Mouse (Mus musculus) mouse embryonic stem cell (cell line): Measurements from ENCODE around the gene Slc2a3.

Experiments
- in situ Hi-C, 2 experiments: fragments of 300-500 bp; cut with MboI; formaldehyde crosslinking; loops; 1 replicate in 1 of 2; 3 replicates in 1 of 2; pipeline ENCODE4 v1.14.3; 2019 to 2020; ENCODE audit warnings: low sequenced_read_pairs in 2 of 2, low pct_unique_long_range_greater_than_20kb in 1 of 2, mixed read lengths in 1 of 2; ENCODE audit not compliant: unreplicated experiment in 1 of 2

Slc2a3 gene

GRCm38 (mm10) chr6:122810615-122811279, 9.3 kb upstream of the Slc2a3 start:
- in situ Hi-C loops = no loop called here

GRCm38 (mm10) chr6:122810022-122810614, 8.7 kb upstream of the Slc2a3 start:
- in situ Hi-C loops = no loop called here

- in situ Hi-C loops = no loop called here
These were observed 3.0 kb upstream of the Slc2a3 start for GRCm38 (mm10) chr6:122804418-122804817.

GRCm38 (mm10) chr6:122801801-122802514, 518 bp upstream of the Slc2a3 start:
- in situ Hi-C loops = no loop called here

- in situ Hi-C loops = no loop called here
These were observed 670 bp downstream of the Slc2a3 start for GRCm38 (mm10) chr6:122800640-122801300.

GRCm38 (mm10) chr6:122795254-122795935, 6.0 kb downstream of the Slc2a3 start:
- in situ Hi-C loops = no loop called here

GRCm38 (mm10) chr6:122786275-122786674, 15.2 kb downstream of the Slc2a3 start:
- in situ Hi-C loops = loop anchor here (5.0 to 10.0 kb wide), 3 partner anchors 44 to 111 kb away; no protein-coding TSS in a partner anchor

GRCm38 (mm10) chr6:122784866-122785265, 16.6 kb downstream of the Slc2a3 start:
- in situ Hi-C loops = loop anchor here (5.0 to 10.0 kb wide), 3 partner anchors 43 to 110 kb away; no protein-coding TSS in a partner anchor

GRCm38 (mm10) chr6:122782164-122782563, 19.3 kb downstream of the Slc2a3 start:
- in situ Hi-C loops = loop anchor here (10.0 kb wide), 1 partner anchor 107 kb away; no protein-coding TSS in a partner anchor

GRCm38 (mm10) chr6:122781167-122781566, 20.3 kb downstream of the Slc2a3 start:
- in situ Hi-C loops = loop anchor here (10.0 kb wide), 1 partner anchor 106 kb away; no protein-coding TSS in a partner anchor

GRCm38 (mm10) chr6:122779916-122780315, 21.5 kb downstream of the Slc2a3 start:
- in situ Hi-C loops = loop anchor here (10.0 kb wide), 1 partner anchor 105 kb away; no protein-coding TSS in a partner anchor

GRCm38 (mm10) chr6:122776040-122776439, 25.4 kb downstream of the Slc2a3 start:
- in situ Hi-C loops = no loop called here

GRCm38 (mm10) chr6:122774345-122774744, 27.1 kb downstream of the Slc2a3 start:
- in situ Hi-C loops = no loop called here

- in situ Hi-C loops = no loop called here
These were observed 28.7 kb downstream of the Slc2a3 start for GRCm38 (mm10) chr6:122772701-122773100.

GRCm38 (mm10) chr6:122770760-122771315, 30.6 kb downstream of the Slc2a3 start:
- in situ Hi-C loops = no loop called here

- in situ Hi-C loops = no loop called here
These were observed 31.4 kb downstream of the Slc2a3 start for GRCm38 (mm10) chr6:122769771-122770759.

- in situ Hi-C loops = no loop called here
These were observed 33.2 kb downstream of the Slc2a3 start for GRCm38 (mm10) chr6:122768256-122768655.
